In the genomic region with DNA sequence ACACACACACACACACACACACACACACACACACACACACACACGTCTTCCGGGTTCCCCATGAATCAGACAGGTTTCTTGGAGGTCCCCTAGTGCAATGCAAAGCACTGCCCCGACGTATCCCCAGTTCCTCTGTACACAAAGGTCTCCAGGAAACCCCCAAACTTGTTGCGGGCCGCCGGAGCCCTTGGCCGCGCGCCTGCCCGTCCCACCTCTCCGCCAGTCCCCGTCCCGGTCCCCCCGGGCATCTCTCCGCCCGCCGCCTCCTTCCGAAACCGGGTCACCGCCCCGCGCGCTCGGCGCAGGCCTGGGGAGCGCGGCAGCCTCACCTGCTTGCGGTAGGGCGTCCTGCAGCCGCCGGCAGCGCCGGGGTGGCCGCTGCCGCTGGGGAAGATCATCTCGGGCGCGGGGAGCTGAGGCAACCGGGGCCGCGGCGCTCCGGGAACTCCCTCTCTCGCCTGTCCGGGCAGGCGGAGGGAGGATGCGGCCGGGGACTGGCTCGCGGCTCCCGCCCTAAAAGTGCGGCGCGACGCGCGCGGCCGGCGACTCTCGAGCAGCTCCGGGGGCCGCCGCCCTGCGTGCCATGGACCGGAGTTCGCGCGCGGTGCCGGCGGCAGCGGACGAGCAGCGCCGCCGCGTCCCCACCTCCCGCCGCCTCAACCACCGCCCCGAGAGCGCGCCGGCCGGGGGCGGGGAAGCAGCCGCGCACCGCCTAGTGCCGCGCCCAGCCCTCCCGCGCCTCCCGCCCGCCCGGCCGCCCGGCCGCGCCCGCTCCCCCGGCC, we compare ENCODE assay signal across 8 mouse cellular contexts.
DNase-seq lines count a peak whose midpoint lies in the region; ATAC-seq and TF ChIP-seq lines count a peak whose summit lies in the region.

No protein-coding gene starts in this region.

- H3K27ac ChIP-seq in bone marrow macrophage, adult 2 months (ENCODE audit: insufficient read depth, low read depth, low read length): peak overlapping the region; percentile 83
- peak overlapping the region; percentile 90 to 94 for H3K27ac ChIP-seq in heart, embryonic 14.5 days (replicated peaks in 1 of 2; ENCODE audit: control insufficient read depth in 1 of 2, insufficient read depth in 1 of 2, low read depth in 2 of 2, low read length in 2 of 2)
- peak overlapping the region; percentile 84 for H3K27ac ChIP-seq in neural tube, embryonic 14.5 days (ENCODE audit: low read depth, low read length)

- peaks cover 47% of the 10 kb centered on the region for H3K4me1 ChIP-seq in bone marrow macrophage, adult 2 months (ENCODE audit: control insufficient read depth, insufficient read depth, low read length)
- peaks cover 18 to 61% of the 10 kb centered on the region in 2 experiments for H3K4me1 ChIP-seq in heart, embryonic 14.5 days (ENCODE audit: control insufficient read depth in 2 of 2, insufficient read depth in 2 of 2, low read length in 2 of 2)
- H3K4me1 ChIP-seq in neural tube, embryonic 14.5 days (ENCODE audit: control insufficient read depth, insufficient read depth, low read length): peaks cover 19% of the 10 kb centered on the region; the same call in 1 of the 2 replicates

- TF ChIP-seq POLR2A in bone marrow macrophage, adult 2 months (IDR thresholded peaks at IDR 0.05; ENCODE audit: borderline replicate concordance, low read depth, low read length): no peak

- H3K27me3 ChIP-seq in C2C12 (ENCODE audit: control insufficient read depth, insufficient read depth, insufficient read length): no peaks in the 10 kb centered on the region
- no peaks in the 10 kb centered on the region for H3K27me3 ChIP-seq in heart, embryonic 14.5 days (ENCODE audit: control insufficient read depth, insufficient read depth, low read length)
- peaks cover 4% of the 10 kb centered on the region; the same call in 1 of the 2 replicates for H3K27me3 ChIP-seq in neural tube, embryonic 14.5 days (ENCODE audit: control insufficient read depth, insufficient read depth, low read length)

- peak overlapping the region; percentile 97 for H3K9ac ChIP-seq in heart, embryonic 14.5 days (ENCODE audit: low read length)
- peak overlapping the region; percentile 93 for H3K9ac ChIP-seq in neural tube, embryonic 14.5 days (replicated peaks; ENCODE audit: low read depth, low read length)

- peaks cover 48% of the 10 kb centered on the region for H3K79me3 ChIP-seq in C2C12 (ENCODE audit: low read depth)

- peak overlapping the region; percentile 69 for H3K4me3 ChIP-seq in C2C12 (ENCODE audit: insufficient read depth, poor library complexity, severe bottlenecking)
- H3K4me3 ChIP-seq in bone marrow macrophage, adult 2 months (ENCODE audit: insufficient read depth, low read length): peak overlapping the region; percentile 95
- H3K4me3 ChIP-seq in heart, embryonic 14.5 days (ENCODE audit: control insufficient read depth in 1 of 2, insufficient read depth in 1 of 2, low read depth in 1 of 2, low read length in 2 of 2): peak overlapping the region; percentile 98 to 99
- peak overlapping the region; percentile 93 for H3K4me3 ChIP-seq in neural tube, embryonic 14.5 days (ENCODE audit: low read depth, low read length)

- DNase-seq in kidney, postnatal 10 days: peak; percentile 88
- DNase-seq in lung, adult 18-20 months: peak; percentile 85 to 86
- peak; percentile 76 for DNase-seq in testis, postnatal 10 days (ENCODE audit: low spot score)

- H3K9me3 ChIP-seq in heart, embryonic 14.5 days (ENCODE audit: control insufficient read depth, low read length): no peaks in the 10 kb centered on the region
- H3K9me3 ChIP-seq in neural tube, embryonic 14.5 days (ENCODE audit: control insufficient read depth, low read length): no peaks in the 10 kb centered on the region

- TF ChIP-seq CTCF in C2C12 (IDR thresholded peaks at IDR 0.05; ENCODE audit: control insufficient read depth, insufficient read depth, insufficient read length): no peak
- TF ChIP-seq CTCF in bone marrow macrophage, adult 2 months (IDR thresholded peaks at IDR 0.05; ENCODE audit: low read depth, low read length): no peak

- peak; percentile 64 for ATAC-seq in erythroblast, adult 5-6 weeks (replicated peaks; ENCODE audit: low FRiP score, poor library complexity, severe bottlenecking)
- ATAC-seq in heart, embryonic 14.5 days (ENCODE audit: insufficient number of reproducible peaks, insufficient read depth, low FRiP score, low read depth): peak; percentile 86
- peak; percentile 94 for ATAC-seq in neural tube, embryonic 14.5 days (ENCODE audit: low read depth)

- peaks cover 77% of the 10 kb centered on the region for H3K79me2 ChIP-seq in C2C12 (ENCODE audit: control insufficient read depth, insufficient read depth)

- peaks cover 8% of the 10 kb centered on the region for H3K36me3 ChIP-seq in C2C12 (ENCODE audit: control insufficient read depth, insufficient read depth)
- 0 out of 2 replicates have a peak, but pooled peaks cover 3% of the 10 kb centered on the region for H3K36me3 ChIP-seq in heart, embryonic 14.5 days (ENCODE audit: control insufficient read depth, insufficient read depth, low read length)
- no peaks in the 10 kb centered on the region for H3K36me3 ChIP-seq in neural tube, embryonic 14.5 days (ENCODE audit: control insufficient read depth, insufficient read depth, low read length)

- H3ac ChIP-seq in C2C12 (ENCODE audit: control insufficient read depth, insufficient read length, low read depth): peak overlapping the region; percentile 99

- H3K4me2 ChIP-seq in heart, embryonic 14.5 days (ENCODE audit: low read length): peak overlapping the region; percentile 86
- H3K4me2 ChIP-seq in neural tube, embryonic 14.5 days (ENCODE audit: low read depth, low read length): peak overlapping the region; percentile 82

- 0% methylated on average over 66 of the region's 104 CpGs for WGBS in heart, embryonic 14.5 days
- whole genome bisulfite sequencing in neural tube, embryonic 14.5 days: under 1% methylated on average over 60 of the region's 104 CpGs

TF ChIP-seq in C2C12, 6 proteins besides CTCF, POLR2A, EP300 and RAD21:
- TF ChIP-seq MYOG (IDR thresholded peaks at IDR 0.05; ENCODE audit: control insufficient read depth, extremely low read depth, insufficient read length) (no peak), FOSL1 (IDR thresholded peaks at IDR 0.05; ENCODE audit: insufficient read depth, low read length, poor library complexity, severe bottlenecking) (no peak), MYOD1 (IDR thresholded peaks at IDR 0.05; ENCODE audit: control insufficient read depth, insufficient read length, low read depth) (no peak), MAX (IDR thresholded peaks at IDR 0.05) (no peak), USF1 (IDR thresholded peaks at IDR 0.05; ENCODE audit: low read depth) (no peak), CEBPB (IDR thresholded peaks at IDR 0.05; ENCODE audit: low read depth) (no peak)

Comparison
In these comparisons a context has a peak if more than half of its experiments do, and no peak if none do; other contexts are left out.
1. Peak in every context shown above with its lines: DNase-seq, ATAC-seq, H3K4me3 ChIP-seq and H3K27ac ChIP-seq.